Mouse (Mus musculus) lung, postnatal 4 days (tissue): ENCODE measurements at regions not wholly inside any gene's neighbourhood (a gene's known extent, or its start where the extent isn't known, plus 50 kb on each side); places are given as distances from the start of the nearest gene placed in this dataset.

Source experiments
- DNase-seq, 2 experiments: peaks; one replicate each; pipeline ENCODE4 v3.0.0; 2021

DNA sequence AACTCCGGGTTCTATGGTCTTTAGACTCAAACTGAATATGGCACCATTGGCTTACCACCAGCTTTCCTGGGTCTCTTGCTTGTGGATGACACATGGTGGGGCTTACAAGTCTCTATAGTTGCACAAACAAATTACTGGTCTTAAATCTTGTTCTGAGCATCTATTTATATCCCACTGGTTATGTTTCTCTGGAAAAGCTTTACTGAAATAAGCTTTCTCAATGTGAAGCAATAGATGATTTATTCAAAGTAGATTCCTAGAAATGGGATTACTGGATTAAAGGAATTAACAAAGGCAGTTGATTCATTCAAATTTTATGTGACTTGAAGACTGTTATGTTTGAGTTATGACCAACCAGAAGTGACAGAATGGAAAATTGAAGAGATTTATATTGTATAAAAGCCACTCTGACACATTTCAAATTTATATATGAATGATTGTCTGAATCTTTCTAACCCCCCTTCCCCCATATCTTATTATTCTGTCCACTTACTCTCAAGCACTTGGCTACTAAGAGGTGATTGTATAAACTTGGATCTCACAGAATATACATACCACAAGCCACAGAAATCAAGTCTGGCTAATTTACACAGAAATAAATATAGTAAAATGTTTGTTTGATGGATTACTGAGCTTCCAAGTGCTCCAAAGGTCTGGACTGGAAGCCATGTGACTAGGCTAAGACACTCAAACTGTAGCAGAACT, 113.4 kb upstream of the C1qtnf3 start:
- no peak for DNase-seq

DNA sequence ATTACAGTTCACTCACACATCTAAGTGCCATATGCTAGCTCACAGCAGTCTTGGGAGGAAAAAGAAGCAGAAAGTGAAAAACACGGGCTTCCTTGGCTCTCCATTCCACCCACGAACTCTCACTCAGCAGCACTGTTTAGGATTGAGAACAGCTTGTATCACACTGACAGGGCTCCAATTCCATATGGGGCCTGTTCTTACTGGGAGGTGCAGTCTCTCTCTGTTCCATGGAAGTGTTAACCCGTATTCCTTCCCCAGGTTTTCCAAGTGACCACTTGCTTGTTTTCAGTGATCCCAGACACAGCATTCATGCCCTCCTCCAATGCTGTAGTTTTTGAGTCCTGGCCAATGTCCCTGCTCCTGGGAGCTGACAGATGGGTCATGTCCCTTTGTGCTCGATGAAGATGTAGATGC, 111.5 kb upstream of the C1qtnf3 start:
- no peak for DNase-seq

DNA sequence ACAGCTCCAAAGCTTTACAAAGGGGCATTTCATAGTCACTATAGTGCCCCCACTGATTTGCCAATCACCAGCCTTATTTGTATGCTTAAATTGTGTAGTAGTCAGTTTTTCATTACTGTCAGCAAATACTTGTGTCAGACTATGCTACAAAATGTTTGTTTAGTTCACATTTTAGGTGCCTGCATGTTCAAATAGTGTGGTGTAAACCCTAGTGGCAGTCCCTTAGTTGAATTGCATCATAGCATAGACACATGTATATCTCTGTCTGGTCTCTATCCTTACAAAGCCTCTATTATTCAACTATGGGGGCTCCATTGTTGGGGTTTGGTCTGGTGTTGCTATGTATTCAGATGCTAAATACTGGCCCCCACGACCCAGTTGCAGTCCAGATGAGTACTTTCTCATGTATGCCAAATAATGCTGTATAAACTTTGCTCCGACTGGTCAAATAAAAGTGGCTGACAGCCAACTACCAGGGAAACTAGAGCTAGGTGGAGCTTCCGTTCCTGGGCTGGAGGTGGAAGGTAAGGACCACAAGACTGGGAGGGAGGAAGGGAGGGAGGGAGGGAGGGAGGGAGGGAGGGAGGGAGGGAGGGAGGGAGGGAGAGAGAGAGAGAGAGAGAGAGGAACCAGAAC, 109.0 kb upstream of the C1qtnf3 start:
- DNase-seq: no peak

DNA sequence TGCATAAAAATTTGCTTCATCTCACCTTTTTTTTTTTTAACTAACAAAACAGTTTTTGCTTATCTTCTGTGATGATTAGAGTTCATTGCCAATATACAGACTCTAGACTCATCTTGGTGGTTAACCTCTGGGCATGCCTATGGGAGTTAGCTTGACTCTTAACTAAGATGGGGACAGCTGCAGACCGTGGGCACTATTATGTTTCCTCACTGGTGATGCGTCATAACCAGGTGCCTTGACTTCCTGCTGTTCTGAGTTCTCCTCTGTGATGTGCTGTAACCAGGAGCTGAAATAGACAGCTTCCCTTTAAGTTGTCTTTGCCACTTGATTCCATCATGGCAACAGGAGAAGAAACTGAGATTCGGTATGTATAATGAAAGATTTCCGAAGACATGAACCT, 105.4 kb upstream of the C1qtnf3 start:
- DNase-seq: no peak

GRCm38 (mm10) chr15:10864004-10864775, 87.9 kb upstream of the C1qtnf3 start:
- no peak for DNase-seq

- peak in 1 of 2 experiments; percentile 40 for DNase-seq
Measured at GRCm38 (mm10) chr15:10865109-10865508, 87.0 kb upstream of the C1qtnf3 start.

DNA sequence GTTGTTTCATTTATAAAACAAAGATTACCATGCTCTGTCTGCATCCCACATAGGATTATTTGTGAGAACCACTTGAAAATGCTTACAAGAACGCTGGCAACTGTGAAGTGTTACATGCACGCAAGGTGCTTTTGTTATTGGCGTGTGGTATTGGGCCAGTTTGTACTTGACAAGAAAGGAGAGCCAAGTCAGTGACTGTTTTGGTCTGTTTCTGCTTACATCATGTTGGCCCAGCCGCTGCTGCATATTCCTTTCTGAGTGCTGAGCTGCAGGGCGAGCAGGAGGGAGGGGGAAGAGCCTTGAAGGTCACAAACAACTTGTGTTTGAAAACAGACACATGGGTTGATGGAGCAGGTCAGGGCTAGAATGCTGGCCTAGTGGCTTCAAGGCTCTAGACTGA, 85.3 kb upstream of the C1qtnf3 start:
- peak in 1 of 2 experiments; percentile 63 for DNase-seq

- no peak for DNase-seq
Measured at GRCm38 (mm10) chr15:10868115-10868514, 84.0 kb upstream of the C1qtnf3 start.

GRCm38 (mm10) chr15:10868716-10869585, 83.2 kb upstream of the C1qtnf3 start:
- peak in 1 of 2 experiments; percentile 35 for DNase-seq

DNA sequence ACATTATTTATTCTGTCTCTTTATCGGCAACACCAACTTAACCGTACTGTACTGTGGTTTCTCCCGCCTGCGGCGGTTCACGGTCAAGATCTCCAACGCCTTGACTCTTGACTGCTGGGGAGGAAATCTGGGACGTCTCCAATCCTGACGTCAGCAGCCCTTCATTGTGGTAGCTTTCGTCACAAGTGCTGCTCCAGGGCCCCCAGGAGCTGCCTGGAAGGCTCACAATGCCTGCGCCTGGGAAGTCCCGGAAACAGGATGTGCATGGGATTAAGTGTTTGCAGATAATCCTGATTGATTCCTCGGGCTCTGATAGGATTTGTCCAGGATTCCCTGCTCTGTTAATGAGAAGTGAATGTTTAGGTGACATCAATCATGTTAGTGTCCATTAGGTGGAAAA, 82.3 kb upstream of the C1qtnf3 start:
- DNase-seq: peak; percentile 83 to 85

GRCm38 (mm10) chr15:10872322-10872967, 79.7 kb upstream of the C1qtnf3 start:
- no peak for DNase-seq

- no peak for DNase-seq
Measured at GRCm38 (mm10) chr15:10876328-10876727, 75.8 kb upstream of the C1qtnf3 start.

GRCm38 (mm10) chr15:10881726-10882125, 70.4 kb upstream of the C1qtnf3 start:
- DNase-seq: no peak

- DNase-seq: no peak
Measured at GRCm38 (mm10) chr15:10887990-10888389, 64.1 kb upstream of the C1qtnf3 start.

GRCm38 (mm10) chr15:10890220-10890921, 61.8 kb upstream of the C1qtnf3 start:
- peak; percentile 65 to 71 for DNase-seq

GRCm38 (mm10) chr15:10898309-10898708, 53.8 kb upstream of the C1qtnf3 start:
- DNase-seq: no peak

DNA sequence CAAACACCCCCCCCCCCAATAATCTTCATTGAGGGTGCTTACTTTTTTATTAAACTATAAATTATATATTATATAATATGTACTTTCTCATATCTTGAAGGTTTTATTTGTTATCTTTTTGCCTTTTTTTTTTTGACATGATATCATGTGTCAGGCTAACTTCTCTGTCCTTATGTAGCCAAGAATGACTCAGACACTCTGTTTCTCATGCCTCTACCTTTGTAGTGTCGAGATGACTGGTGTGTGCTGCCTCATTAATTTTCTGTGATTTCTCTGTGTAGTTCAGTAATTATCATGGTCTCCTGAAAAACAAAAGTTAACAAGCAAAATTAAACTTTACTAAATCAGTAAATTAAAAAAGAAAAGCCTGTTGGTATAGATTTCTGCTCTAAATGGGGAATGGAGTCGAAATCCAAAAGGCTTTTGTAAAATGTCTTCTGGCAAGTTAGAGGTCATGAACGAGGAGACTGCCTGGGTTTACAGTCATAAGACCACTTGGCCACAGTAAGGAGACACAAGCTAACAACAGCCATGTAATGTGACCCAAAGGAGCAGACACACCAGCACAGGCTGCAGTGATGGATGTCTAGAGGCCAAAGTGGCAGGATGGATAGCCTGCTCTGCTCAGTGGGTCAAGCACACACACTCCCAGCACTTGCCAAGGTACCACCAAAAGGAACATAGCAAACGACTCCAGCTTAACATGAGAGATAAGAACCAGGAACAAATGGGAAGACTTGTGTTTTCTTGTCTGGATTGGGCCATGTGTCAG, 53.2 kb upstream of the C1qtnf3 start:
- DNase-seq: no peak

GRCm38 (mm10) chr15:10899904-10900303, 52.2 kb upstream of the C1qtnf3 start:
- DNase-seq: no peak

DNA sequence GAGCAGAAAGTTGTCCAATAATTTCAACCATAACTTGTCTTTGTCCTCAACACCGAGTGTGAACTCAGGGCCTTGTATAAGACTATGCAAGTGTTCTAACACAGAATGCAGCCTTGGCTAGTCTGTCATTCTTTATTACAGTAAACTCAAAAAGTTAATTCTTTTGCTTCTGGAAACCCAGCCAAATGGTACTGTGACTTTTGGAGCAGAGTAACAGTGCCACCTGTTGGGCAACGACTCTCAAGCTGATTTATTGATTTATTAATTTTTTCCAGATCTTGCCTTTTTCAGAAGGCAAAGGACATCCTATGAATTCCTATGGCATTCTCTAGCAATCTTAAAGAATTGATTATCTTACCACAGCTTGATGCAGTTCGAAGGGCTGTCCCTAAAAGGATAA, 51.1 kb upstream of the C1qtnf3 start:
- peak in 1 of 2 experiments; percentile 55 for DNase-seq

- no peak for DNase-seq
Measured at GRCm38 (mm10) chr15:10901745-10902262, 50.3 kb upstream of the C1qtnf3 start.
